Mouse (Mus musculus) heart, postnatal 4 days (tissue): ENCODE measurements around the gene Hpd. TPM values are rescaled to one million over a fixed set of nuclear protein-coding genes. Genes with fewer than 3 reads are reported as not detected.
A peak's percentile ranks its signal among the peaks of the same experiment; 100 is the strongest.

Experiments used
- DNase-seq: peaks from one replicate; pipeline ENCODE4 v3.0.0; 2021
- total RNA-seq, 2 experiments: library from RNA; stranded (reverse); gene quantifications; 2 replicates each; pipeline ENCODE4 v1.2.3; 2021

Gene Hpd
- total RNA-seq, 2 experiments from 2014 or later: not detected

DNA sequence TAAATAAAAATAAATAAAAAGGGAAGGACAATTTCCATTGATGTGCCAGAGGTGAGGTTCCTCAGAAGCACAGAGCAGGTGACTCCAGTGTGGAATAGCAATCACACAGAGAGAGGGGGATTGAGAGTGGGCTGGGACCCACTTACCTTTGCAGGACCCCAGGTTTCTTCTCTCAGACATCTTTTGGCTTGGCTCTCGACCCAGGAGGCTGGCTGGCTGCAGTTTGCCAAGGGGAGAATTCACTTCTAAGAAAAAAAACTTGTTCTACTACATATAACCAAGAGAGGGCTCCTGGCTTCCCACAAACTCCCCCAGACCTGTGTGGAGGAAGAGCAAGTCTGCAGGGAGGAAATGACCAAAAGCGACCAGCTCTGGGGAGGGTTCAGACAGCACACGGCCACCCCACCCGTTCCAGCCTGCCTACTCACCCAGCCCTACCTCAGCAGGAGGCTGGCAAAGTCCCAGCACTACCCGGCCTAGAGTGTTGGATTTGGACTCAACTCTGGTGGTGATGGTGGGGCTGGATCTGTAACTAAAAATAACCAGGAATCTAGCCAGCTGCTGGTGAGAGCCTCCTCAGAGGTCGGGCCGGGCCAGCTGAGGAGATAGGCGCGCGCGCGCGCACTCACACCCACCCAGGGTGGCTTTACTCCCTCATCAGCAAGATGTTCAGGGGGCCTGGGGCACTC is 48.2 kb downstream of the Hpd start:
- peak; percentile 91 for DNase-seq

DNA sequence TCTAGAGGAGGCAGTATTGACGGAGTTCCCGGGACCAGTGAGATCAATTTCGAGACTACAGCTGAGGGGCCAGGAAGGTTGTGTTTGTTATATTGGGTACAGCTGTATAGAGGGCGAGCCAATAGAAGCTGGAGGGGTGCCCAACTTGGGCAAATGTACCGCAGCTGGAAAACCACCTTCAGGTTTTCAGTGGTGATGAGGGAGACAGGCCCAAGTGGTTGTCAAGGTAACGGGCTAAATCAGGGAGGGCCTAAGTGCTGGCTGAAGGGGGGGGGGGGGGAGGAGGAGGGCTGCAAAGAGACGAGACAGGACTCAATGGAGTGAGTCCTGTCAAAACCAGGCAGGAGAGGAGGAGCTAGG is 48.8 kb downstream of the Hpd start:
- DNase-seq: peak; percentile 36

DNA sequence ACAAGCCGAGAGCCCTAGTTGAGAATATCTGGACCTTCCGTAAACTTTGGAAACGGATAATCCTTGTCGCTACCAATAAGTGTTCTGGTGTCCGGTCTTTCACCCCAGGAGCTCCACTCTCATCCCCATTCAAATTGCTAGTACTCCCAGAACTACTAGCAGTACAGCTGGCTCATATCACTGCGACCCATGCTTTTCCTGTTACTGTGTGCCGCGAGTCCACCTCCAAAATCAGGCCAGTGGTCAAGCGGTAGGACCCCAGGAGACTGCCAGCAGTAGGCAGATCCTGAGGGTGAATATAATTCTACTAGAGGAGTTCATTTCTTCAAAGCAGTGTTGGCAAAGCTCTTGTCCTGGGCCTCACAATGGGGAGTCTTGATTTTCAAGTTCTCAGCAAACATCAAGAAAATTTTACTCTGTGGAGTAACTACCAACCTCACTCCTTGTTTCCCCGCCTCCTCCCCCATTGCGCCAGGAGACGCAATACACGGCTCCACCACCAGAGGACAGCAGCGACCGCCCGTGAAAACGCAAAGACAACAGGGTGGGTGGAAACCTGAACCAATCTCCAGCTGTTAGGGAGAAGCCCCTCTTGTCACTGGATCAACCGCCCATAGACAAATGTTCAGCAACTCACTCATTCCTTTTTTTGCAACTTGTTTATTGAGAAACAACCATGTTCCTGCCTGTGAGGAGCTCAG is 49.3 kb downstream of the Hpd start:
- DNase-seq: peak; percentile 96

DNA sequence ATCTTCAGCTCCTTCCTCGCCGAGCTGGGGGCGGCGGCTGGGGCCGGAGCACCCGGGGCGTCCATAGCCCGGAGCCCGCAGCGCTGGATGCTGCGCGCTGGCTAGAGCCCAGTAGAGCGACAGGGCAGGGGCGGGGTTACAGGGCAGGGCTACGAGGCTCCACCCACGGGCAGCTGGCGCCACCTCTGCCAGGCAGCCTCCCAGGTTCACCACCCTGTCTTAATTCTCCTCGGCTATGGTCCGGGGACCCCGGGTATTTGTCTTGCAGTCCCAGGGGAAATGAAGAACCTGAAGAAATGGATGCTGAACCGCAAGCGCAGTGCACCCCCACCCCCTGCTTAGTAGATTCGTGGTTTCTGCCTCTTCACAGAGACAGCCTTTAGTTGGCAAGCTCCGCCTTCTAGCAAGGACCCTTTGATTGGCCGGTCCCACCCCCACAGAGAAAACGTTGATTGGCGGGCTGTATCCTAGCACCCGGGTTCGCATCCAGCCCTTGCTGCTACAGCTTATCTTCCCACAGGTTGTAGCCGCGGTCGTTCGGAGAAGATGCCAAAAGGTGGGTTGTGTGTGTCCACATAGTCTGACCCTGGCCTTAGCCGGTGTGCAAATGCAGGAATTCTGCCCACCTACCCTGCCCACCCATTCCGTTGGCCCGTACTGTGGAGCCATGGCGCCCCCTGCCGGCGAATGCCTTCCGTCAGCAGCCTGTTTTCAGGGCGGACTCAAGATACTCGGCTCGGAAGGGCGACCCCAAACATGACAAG is 50.0 kb downstream of the Hpd start, which contains the start of gene Rhof:
Rhof (minus strand) TSS at position 385 of the 764 bp plus-strand sequence.
- peak; percentile 89 for DNase-seq

DNA sequence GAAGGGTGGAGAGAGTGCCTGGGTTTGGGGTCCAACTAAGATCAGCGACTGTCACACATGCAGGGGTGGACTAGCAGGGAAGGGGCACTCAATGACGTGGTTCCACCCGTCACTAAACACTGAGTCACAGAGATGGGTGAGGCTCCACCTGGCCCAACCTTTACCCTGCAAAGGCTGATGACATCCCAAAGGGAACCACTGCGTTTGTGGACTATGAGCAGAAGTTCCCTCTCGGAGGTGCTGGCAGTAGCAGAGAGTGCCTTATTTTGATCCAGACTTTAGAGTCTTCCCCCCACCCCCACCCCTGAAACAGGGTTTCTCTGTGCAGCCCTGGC is 51.7 kb downstream of the Hpd start:
- DNase-seq: no peak

DNA sequence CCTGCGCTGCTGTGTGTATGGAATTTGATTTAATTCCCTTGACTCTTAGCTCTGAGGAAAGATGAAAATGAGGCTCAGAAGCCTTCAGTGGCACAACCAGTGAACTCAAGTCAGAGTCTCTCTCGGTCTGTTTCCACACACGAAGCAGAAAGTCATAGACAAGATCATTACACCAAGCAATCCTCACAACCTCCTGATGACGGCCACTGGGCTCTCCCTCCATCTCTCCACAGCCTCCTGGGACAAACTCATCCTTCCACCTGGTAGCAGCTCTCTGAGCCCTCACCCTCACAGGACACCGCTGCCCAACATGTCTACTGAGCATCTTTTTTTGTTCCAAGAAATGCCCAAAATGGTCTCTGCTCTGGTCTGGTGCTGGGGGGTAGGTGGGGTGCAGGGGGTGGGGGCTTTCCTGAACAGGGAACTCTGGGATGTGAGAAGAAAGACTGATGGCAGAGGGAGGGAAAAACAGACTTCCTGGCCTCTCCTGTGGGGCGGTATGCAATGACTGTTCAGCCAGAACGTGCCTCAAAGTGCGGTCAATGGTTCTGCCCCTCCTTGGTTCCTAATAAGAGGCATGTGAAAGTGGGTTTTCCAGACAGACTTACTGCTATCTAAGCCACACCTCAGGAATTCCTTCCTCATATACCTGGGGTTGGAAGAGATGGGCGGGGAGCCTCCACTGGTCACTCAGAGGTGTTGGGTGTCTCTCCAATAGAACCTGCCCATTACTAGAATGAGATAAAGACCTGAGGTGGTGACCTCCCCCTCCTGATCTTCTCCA is 52.3 kb downstream of the Hpd start:
- no peak for DNase-seq

DNA sequence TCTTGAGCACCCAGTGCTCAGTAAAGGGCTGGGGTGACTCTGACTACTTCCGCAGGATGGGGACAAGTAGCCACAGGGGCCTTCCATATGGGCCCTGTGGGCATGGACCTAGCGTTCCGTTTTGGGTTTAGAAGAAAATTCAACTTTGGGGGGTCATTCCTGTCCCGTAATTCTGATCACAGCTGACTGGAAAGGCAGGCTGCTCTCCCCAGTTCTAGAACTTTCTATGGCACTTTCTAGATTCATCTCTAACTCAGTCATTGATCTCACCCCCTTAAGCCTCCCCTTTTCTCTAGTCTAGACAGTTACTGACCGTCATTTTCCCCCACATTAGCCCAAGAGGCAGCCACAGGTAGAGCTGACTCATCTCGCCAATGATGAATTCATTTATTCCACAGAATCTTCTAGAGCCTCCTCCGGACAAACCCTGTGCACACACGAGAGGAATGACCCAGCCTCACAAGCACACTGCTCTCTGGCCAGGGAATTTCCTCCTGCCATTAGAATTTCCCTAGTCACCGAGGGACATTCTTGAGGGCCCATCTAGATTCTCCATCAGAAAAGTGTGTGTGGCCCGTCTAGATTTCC is 53.3 kb downstream of the Hpd start:
- DNase-seq: no peak

DNA sequence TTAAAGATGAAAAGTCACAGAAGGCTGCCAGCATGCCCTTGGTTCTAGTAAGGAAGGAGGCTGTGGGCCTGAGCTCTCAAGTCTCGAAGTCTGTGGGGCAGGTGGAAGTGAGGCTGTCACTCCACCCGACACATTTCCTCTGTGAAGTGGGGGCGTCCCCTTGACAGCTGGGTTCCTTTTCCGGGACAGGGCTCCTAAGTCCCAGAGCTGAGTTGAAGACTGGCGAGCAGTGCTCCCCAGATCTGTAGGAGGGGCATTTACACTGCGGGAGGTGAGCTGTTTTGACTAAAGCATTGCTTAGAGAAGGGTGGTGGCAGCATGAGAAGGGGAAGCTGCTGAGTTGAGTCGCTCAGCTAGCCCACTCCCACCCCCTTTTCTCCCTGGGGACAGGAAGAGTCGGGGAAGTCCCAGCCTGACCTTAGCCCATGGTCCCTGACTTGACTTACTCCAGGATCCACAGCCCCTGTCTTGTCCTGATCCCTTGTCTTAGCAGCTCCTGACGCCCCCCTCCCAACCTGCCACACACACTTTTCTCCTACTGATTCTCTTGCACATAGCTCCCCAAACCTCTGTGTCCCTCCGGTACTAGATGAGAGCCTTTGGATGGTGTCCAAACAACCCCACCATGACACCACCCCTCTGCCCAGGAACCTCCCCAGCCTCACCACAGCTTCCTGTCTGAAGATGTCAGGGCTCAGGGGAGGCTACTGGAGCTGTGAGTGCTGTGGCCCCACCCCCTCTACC is 53.9 kb downstream of the Hpd start:
- DNase-seq: peak; percentile 21

DNA sequence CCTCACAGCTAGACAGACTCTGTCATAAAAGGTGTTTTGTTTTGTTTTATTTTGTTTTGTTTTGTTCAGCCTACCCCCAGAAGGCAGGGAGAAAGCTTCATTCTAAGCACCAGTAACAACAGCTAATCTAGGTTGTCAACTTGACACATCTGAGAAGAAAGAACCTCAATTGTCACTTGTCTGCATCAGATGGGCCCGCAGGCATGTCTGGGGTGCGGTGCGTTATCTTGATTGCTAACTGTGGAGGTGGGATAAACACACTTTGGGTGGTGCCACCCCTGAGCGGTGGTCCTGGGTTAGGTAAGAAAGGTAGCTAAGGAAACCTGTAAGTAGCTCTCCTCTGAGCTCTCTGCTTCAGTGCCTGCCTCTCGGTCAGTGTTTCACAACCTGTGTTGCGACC is 55.5 kb downstream of the Hpd start:
- DNase-seq: no peak

DNA sequence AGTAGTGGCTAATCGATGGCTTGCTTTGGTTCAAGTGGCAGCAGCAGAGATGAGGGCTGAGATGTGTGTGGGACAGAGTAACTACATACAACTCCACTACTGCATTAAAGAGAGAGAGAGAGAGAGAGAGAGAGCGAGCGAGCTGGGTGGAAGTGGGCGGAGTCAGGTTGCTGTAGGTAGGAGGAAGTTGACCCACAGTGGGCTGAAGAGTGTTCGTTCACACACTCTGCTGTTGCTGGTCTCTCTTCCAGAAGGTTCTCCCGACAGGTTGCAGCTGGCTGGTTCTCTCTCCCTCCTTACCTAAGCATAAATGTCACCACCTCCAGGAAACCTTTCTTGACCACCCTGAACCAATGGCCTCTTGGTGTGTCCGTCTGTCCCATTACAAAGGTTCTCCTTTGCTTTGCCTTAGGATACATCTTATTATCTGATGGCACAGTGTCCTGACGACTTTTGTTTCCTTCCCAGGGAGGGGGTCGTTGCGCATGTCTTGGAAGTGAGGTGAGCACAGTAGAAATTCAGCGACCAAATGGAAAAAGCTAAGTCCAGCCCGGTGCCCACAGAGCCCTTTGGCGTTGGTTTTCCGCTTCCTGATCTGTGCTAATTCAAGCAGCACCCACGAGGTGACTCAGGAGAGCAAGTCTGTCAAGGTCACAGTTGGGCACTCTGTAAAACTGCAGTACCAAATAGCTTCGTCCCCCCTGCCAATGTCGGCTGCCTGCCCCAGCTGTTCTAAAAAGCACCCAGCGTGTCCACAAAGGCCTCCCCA is 56.7 kb downstream of the Hpd start:
- DNase-seq: peak; percentile 41

DNA sequence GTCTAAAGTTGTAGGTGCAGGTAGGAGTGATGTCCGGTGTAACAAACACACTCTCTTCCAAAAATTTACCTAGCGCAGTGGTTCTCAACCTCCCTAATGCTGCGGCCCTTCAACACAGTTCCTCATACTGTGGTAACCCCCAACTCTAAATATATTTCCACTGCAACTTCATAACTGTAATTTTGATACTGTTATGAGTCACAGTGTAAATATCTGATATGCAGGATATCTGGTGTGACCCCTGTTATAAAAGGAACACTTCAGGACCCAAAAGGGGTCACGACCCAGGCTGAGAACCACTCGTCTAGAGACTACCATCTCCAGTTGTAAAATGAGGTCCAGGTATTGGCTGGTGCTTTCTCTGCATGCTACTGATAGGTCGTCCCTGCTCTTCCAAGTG is 57.4 kb downstream of the Hpd start:
- DNase-seq: no peak

DNA sequence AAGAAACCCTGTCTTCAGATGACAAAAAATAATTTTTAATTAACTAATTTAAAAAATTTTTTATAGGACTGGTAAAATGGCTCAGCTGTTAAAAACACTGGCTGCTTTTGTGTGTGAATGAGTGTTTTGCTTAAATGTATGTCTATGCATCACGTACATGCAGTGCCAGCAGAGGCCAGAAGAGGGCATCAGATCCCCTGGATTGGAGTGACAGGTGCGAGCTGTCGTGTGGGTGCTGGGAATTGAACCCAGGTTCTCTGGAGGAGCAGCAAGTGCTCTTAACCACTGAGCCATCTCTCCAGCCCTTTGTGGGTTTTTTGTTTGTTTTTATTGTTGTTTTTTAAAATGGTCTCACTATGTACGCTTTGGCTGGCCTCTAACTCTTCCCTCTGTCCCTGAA is 60.3 kb downstream of the Hpd start:
- DNase-seq: no peak

Other genes starting within 250 kb of the Hpd start
- 10 to 100 TPM; 27.7 to 29.5 TPM for gene Kdm2b, start 192.9 kb downstream of the Hpd start, total RNA-seq
- 10 to 100 TPM; 19.2 to 19.8 TPM for gene Orai1, start 167.7 kb downstream of the Hpd start, total RNA-seq
- not detected for gene Morn3, start 135.7 kb downstream of the Hpd start, total RNA-seq
- gene Tmem120b, start 114.3 kb downstream of the Hpd start, total RNA-seq: 10 to 100 TPM; 12.1 to 12.7 TPM
- under 1 TPM; 0.36 to 0.71 TPM for gene Rhof, start 50.0 kb downstream of the Hpd start, total RNA-seq
- gene Setd1b, start 40.5 kb downstream of the Hpd start, total RNA-seq: 10 to 100 TPM; 22.2 to 23.0 TPM
- 10 to 100 TPM; 22.8 to 24.8 TPM for gene Psmd9, start 13.3 kb downstream of the Hpd start, total RNA-seq
- gene Wdr66, start 69.4 kb upstream of the Hpd start, total RNA-seq: 1 to 10 TPM; 2.2 to 3.3 TPM
- 10 to 100 TPM; 14.1 to 14.8 TPM for gene Bcl7a, start 161.1 kb upstream of the Hpd start, total RNA-seq
- gene Mlxip, start 212.1 kb upstream of the Hpd start, total RNA-seq: 10 to 100 TPM; 19.2 to 21.0 TPM